Comparison of ENCODE assay signal across 13 mouse cellular contexts in genomic region chr7:114479779-114480178, GRCm38 (mm10).
A peak's percentile ranks its signal among the peaks of the same experiment; 100 is the strongest.
DNase-seq lines count a peak whose midpoint lies in the region; ATAC-seq and TF ChIP-seq lines count a peak whose summit lies in the region.
"Had no signal": no experiment of that assay in that cellular context is flagged by ENCODE, and none has a peak within 500 bp of the region (broad histone marks: within the 10 kb centered on the region; RNA-seq: fewer than 3 reads in every experiment).

No protein-coding gene starts in this region.

- H3K9me3 ChIP-seq in CH12.LX (replicated peaks; ENCODE audit: low read length) = no peaks in the 10 kb centered on the region
- H3K9me3 ChIP-seq: neural tube, embryonic 13.5 days had no signal

- H3K27ac ChIP-seq in kidney, adult 2 months (ENCODE audit: insufficient read depth, low read depth, low read length) = no peak overlapping the region
- peak overlapping the region; percentile 80 for H3K27ac ChIP-seq in CH12.LX (ENCODE audit: insufficient read depth, low read depth)
- H3K27ac ChIP-seq: neural tube, embryonic 13.5 days had no signal

- H3K4me2 ChIP-seq in CH12.LX (ENCODE audit: insufficient read depth, low read depth, poor library complexity, severe bottlenecking) = peak overlapping the region; percentile 56; the same call in 1 of the 2 replicates
- H3K4me2 ChIP-seq: neural tube, embryonic 13.5 days had no signal

- peaks cover 24% of the 10 kb centered on the region for H3K79me2 ChIP-seq in CH12.LX (replicated peaks; ENCODE audit: control insufficient read depth, extremely low read depth, insufficient read depth, poor library complexity, severe bottlenecking)

- H3K27me3 ChIP-seq in kidney, adult 2 months (replicated peaks; ENCODE audit: control insufficient read depth, insufficient read depth, low read length) = no peaks in the 10 kb centered on the region
- no peaks in the 10 kb centered on the region for H3K27me3 ChIP-seq in CH12.LX (replicated peaks)
- H3K27me3 ChIP-seq: neural tube, embryonic 13.5 days had no signal

- H3K9ac ChIP-seq in CH12.LX (ENCODE audit: insufficient read depth, low read depth) = peak overlapping the region; percentile 74; the same call in 1 of the 2 replicates
- H3K9ac ChIP-seq: neural tube, embryonic 13.5 days had no signal

- intact Hi-C loops in left cerebral cortex, postnatal 4 days (cut with DNase I) = no loop called here

- no peak for TF ChIP-seq CTCF in kidney, adult 2 months (conservative IDR thresholded peaks at IDR 0.05; ENCODE audit: insufficient read depth, insufficient read length, low read depth, low read length)
- TF ChIP-seq CTCF in CH12.LX (conservative IDR thresholded peaks at IDR 0.05 in 1 of 2, IDR thresholded peaks at IDR 0.05 in 1 of 2; ENCODE audit: low read depth in 2 of 2, low read length in 2 of 2) = no peak

- no peak; the same call in 1 of the 2 replicates for TF ChIP-seq RAD21 in CH12.LX (IDR thresholded peaks at IDR 0.05; ENCODE audit: low read depth, low read length)

- peak; percentile 96 for ATAC-seq in granulocyte monocyte progenitor cell, adult 5-6 weeks (replicated peaks; ENCODE audit: poor library complexity, severe bottlenecking)

- in situ Hi-C loops in CH12.LX (cut with MboI; ENCODE audit: low pct_ligation_motif_present, low pct_unique_long_range_greater_than_20kb, low sequenced_read_pairs) = no loop called here

- no peak for TF ChIP-seq POLR2A in kidney, adult 2 months (IDR thresholded peaks at IDR 0.05; ENCODE audit: low read depth, low read length)
- no peak for TF ChIP-seq POLR2A in CH12.LX (IDR thresholded peaks at IDR 0.05; ENCODE audit: low read depth, low read length)

- no peaks in the 10 kb centered on the region for H3K36me3 ChIP-seq in kidney, adult 2 months (ENCODE audit: control insufficient read depth, insufficient read depth, low read length)
- no peaks in the 10 kb centered on the region for H3K36me3 ChIP-seq in CH12.LX (replicated peaks in 1 of 2; ENCODE audit: control insufficient read depth in 1 of 2, insufficient read depth in 1 of 2, low read length in 1 of 2)
- H3K36me3 ChIP-seq: neural tube, embryonic 13.5 days had no signal

- peak; percentile 13 for DNase-seq in kidney, adult 2 months
- no peak for DNase-seq in kidney, adult 11 months
- peak; percentile 87 for DNase-seq in CH12.LX (ENCODE audit: extremely low read depth)
- peak; percentile 74 to 83 for DNase-seq in natural killer cell, adult 2 months (ENCODE audit: low spot score in 2 of 2)
- no peak for DNase-seq in layer of hippocampus, postnatal 25 days (ENCODE audit: extremely low spot score in 1 of 2, low spot score in 1 of 2)
- DNase-seq in adrenal gland, adult 18-20 months (ENCODE audit: low spot score in 2 of 2) = no peak
- DNase-seq in left cerebral cortex, postnatal 4 days = no peak
- DNase-seq: adrenal gland, postnatal 14 days; cerebellum, adult 2 months; gastrocnemius, postnatal 14 days; kidney, postnatal 14 days had no signal

- TF ChIP-seq EP300 in CH12.LX (IDR thresholded peaks at IDR 0.05; ENCODE audit: low read length) = peak; percentile 96

- no peaks in the 10 kb centered on the region for H3K4me1 ChIP-seq in kidney, adult 2 months (ENCODE audit: control insufficient read depth, insufficient read depth, low read length)
- peaks cover 4 to 53% of the 10 kb centered on the region in 2 experiments; a peak in 3 of 4 replicates for H3K4me1 ChIP-seq in CH12.LX (ENCODE audit: control insufficient read depth in 1 of 2, insufficient read depth in 2 of 2)
- H3K4me1 ChIP-seq: neural tube, embryonic 13.5 days had no signal

- 79% methylated on average over 4 of the region's 4 CpGs for WGBS in kidney, adult 2 months

- no peak overlapping the region for H3K4me3 ChIP-seq in kidney, adult 2 months (ENCODE audit: insufficient read depth, low read depth, low read length)
- peak overlapping the region in 1 of 3 experiments; percentile 31 for H3K4me3 ChIP-seq in CH12.LX (replicated peaks in 1 of 3; ENCODE audit: low read depth in 2 of 3, low read length in 2 of 3, poor library complexity in 1 of 3)
- H3K4me3 ChIP-seq: neural tube, embryonic 13.5 days had no signal

- dilution Hi-C loops in CH12.LX (cut with MboI; ENCODE audit: extremely low pct_ligation_motif_present, extremely low pct_unique_long_range_greater_than_20kb, low sequenced_read_pairs) = no loop called here

TF ChIP-seq in CH12.LX, 34 proteins besides CTCF, POLR2A, EP300 and RAD21:
- no peak for TF ChIP-seq USF2 (conservative IDR thresholded peaks at IDR 0.05; ENCODE audit: low read depth, low read length)
- TF ChIP-seq GABPA (IDR thresholded peaks at IDR 0.05; ENCODE audit: insufficient replicate concordance, low read depth, low read length) = no peak
- no peak for TF ChIP-seq E2F4 (IDR thresholded peaks at IDR 0.05; ENCODE audit: insufficient replicate concordance, low read depth, low read length)
- TF ChIP-seq TCF12 (IDR thresholded peaks at IDR 0.05; ENCODE audit: low read depth, low read length) = peak; percentile 76
- TF ChIP-seq MEF2A (IDR thresholded peaks at IDR 0.05; ENCODE audit: borderline replicate concordance, low read depth, low read length) = peak; percentile 78
- peak; percentile 84 for TF ChIP-seq JUND (conservative IDR thresholded peaks at IDR 0.05; ENCODE audit: low read depth, low read length)
- TF ChIP-seq KAT2A (IDR thresholded peaks at IDR 0.05; ENCODE audit: insufficient replicate concordance, low read length) = no peak
- TF ChIP-seq SMC3 (IDR thresholded peaks at IDR 0.05; ENCODE audit: low read depth, low read length) = 0 out of 2 replicates have a peak, but pooled peaks have one; percentile 3
- TF ChIP-seq NRF1 (IDR thresholded peaks at IDR 0.05; ENCODE audit: low read depth, low read length) = no peak
- TF ChIP-seq MAZ (IDR thresholded peaks at IDR 0.05; ENCODE audit: low read depth, low read length) = no peak
- no peak for TF ChIP-seq ELF1 (IDR thresholded peaks at IDR 0.05; ENCODE audit: low read depth, low read length)
- TF ChIP-seq ZMIZ1 (IDR thresholded peaks at IDR 0.05; ENCODE audit: low read depth, low read length) = no peak
- TF ChIP-seq ZNF384 (IDR thresholded peaks at IDR 0.05; ENCODE audit: low read depth, low read length) = peak; percentile 49; the same call in 1 of the 2 replicates
- no peak for TF ChIP-seq MAX (IDR thresholded peaks at IDR 0.05; ENCODE audit: low read length)
- peak; percentile 51; the same call in 1 of the 2 replicates for TF ChIP-seq MXI1 (IDR thresholded peaks at IDR 0.05; ENCODE audit: low read depth, low read length)
- TF ChIP-seq ETS1 (conservative IDR thresholded peaks at IDR 0.05; ENCODE audit: low read depth, low read length) = peak; percentile 96
- TF ChIP-seq MAFK (IDR thresholded peaks at IDR 0.05; ENCODE audit: insufficient replicate concordance, low read length) = peak; percentile 74; the same call in 1 of the 2 replicates
- no peak; the same call in 1 of the 2 replicates for TF ChIP-seq HCFC1 (IDR thresholded peaks at IDR 0.05; ENCODE audit: low read depth, low read length)
- no peak for TF ChIP-seq NELFE (IDR thresholded peaks at IDR 0.05; ENCODE audit: low read depth, low read length)
- 0 out of 2 replicates have a peak, but pooled peaks have one; percentile 66 for TF ChIP-seq MYC (IDR thresholded peaks at IDR 0.05; ENCODE audit: low read depth, low read length)
- TF ChIP-seq SIN3A (IDR thresholded peaks at IDR 0.05; ENCODE audit: low read length) = peak; percentile 84
- TF ChIP-seq BHLHE40 (IDR thresholded peaks at IDR 0.05; ENCODE audit: low read depth, low read length) = peak; percentile 99
- TF ChIP-seq JUN (IDR thresholded peaks at IDR 0.05; ENCODE audit: insufficient read depth, low read depth, low read length) = peak; percentile 82
- no peak for TF ChIP-seq PAX5 (IDR thresholded peaks at IDR 0.05; ENCODE audit: low read length)
- TF ChIP-seq TBP (conservative IDR thresholded peaks at IDR 0.05; ENCODE audit: low read depth, low read length) = no peak; the same call in 1 of the 2 replicates
- no peak for TF ChIP-seq ZC3H11A (IDR thresholded peaks at IDR 0.05; ENCODE audit: low read depth, low read length)
- no peak for TF ChIP-seq CHD2 (IDR thresholded peaks at IDR 0.05; ENCODE audit: low read length)
- no peak for TF ChIP-seq RCOR1 (conservative IDR thresholded peaks at IDR 0.05; ENCODE audit: low read depth, low read length)
- no peak for TF ChIP-seq UBTF (IDR thresholded peaks at IDR 0.05; ENCODE audit: low read depth, low read length)
- TF ChIP-seq USF1 (IDR thresholded peaks at IDR 0.05; ENCODE audit: low read depth, low read length) = no peak
- TF ChIP-seq ZKSCAN1 (IDR thresholded peaks at IDR 0.05; ENCODE audit: borderline replicate concordance, low read depth, low read length) = no peak
- TF ChIP-seq POLR2AphosphoS2 (IDR thresholded peaks at IDR 0.05; ENCODE audit: low read depth, low read length) = no peak
- peak; percentile 92 for TF ChIP-seq IRF4 (IDR thresholded peaks at IDR 0.05; ENCODE audit: low read depth, low read length)
- no peak for TF ChIP-seq CHD1 (IDR thresholded peaks at IDR 0.05; ENCODE audit: low read depth, low read length)

Comparison
In these comparisons a context has a peak if more than half of its experiments do, and no peak if none do; other contexts are left out.
1. DNase-seq: peak in kidney, adult 2 months (single experiment), CH12.LX (single experiment) and natural killer cell, adult 2 months (2 of 2); none in kidney, adult 11 months (single experiment), layer of hippocampus, postnatal 25 days (0 of 2), adrenal gland, adult 18-20 months (0 of 2) and left cerebral cortex, postnatal 4 days (single experiment).